Mouse (Mus musculus): ENCODE data around the gene Gtpbp2. TPM values are rescaled to one million over a fixed set of nuclear protein-coding genes. Genes with fewer than 3 reads are reported as not detected.
A peak's percentile ranks its signal among the peaks of the same experiment; 100 is the strongest.

The Gtpbp2 gene
- total RNA-seq, 1 experiment from 2014 or later: 26.1 TPM

DNA sequence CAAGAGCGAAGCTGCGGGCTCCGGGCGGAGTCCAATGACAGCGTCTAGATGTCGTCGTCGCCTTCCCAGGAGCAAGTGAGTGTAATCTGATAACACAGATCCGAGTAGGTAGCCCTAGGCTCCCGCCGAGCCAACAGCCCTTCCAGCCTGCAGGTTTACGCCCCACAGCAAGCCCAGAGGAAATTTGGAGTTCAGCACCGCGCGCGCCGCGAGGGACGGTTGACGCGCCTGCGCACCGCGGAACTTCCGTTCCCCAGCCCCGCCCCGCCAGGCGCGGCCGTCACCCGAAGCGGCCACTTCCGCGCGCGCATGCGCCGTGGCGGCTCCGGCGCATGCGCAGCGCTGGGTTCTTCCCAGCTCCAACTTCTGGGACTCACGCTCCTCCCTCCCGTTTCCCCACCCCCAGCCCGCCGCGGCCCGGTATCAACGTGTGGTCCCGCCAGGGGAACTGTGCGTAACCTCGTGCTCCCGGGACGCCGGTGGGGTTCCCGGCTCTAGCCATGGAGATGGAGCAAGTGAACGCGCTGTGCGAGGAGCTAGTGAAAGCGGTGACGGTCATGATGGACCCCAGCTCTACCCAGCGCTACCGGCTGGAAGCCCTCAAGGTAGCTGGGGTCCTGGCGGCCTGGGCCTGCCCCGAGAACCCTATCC, 41.7 kb downstream of the Gtpbp2 start, which contains the start of the genes Polh and Xpo5:
TSS of gene Polh (minus strand) at position 225 of the 651 bp plus-strand sequence.
TSS of gene Xpo5 (plus strand) at position 362 of the 651 bp plus-strand sequence.
- ATAC-seq (replicated peaks; ENCODE audit: low read depth, poor library complexity, severe bottlenecking): peak; percentile 87

DNA sequence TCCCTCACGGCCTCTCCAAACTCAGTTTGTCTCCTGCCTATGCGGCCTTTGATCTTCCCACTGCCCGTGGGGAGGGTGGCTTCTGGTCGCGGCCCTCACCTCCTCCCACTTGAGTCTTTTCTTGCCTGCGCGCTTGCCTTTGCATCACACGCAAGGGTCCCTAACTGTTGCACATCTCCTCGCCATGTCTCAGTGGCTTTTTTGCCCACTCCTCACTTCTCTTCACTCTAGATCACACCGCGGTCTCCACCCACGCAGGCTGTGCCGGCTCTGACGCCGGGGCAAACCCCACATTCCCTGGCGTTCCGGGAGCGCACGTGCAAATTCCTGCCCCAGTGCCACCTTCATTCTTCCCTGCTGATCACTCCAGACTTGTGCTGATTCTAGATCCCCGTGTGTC, 42.2 kb downstream of the Gtpbp2 start:
- no peak; the same call in 1 of the 2 replicates for ATAC-seq (replicated peaks; ENCODE audit: low read depth, poor library complexity, severe bottlenecking)

DNA sequence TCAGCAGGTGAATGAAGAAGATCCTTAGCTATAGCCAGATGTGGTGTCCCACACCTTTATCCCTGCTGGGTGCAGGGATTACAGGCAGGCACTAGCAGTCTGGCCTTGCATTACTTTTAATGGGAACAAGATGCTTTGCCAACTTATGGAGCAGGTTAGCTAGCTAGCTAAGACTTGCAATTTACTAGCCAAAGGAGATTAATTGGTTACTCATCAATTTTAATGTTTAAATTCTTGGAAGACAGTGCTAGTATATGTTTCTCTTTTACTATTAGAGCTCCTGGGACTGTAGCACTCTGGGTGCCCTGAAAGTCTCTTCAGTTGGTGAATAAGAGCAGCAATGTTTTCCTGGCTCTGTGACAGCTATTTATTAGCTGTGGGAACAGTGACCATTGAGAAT, 45.8 kb downstream of the Gtpbp2 start:
- ATAC-seq (replicated peaks; ENCODE audit: low read depth, poor library complexity, severe bottlenecking): no peak

DNA sequence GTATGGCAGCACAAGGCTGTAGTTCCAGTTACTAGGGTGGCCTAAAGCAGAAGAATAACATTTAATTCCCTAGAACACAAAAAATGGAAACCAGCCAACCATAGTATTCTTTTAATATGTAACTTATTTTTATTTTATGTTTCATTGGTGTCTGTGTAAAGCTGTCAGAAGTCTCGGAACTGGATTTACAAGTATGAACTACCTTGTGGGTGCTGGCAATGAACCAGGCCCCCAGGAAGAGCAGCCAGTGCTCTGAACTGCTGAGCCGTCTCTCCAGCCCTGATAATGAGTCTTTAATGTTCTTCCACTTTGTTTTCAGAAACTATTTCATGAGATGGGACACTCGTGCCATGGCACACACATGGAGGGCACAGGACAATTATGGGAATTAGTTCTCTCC, 49.7 kb downstream of the Gtpbp2 start:
- no peak for ATAC-seq (replicated peaks; ENCODE audit: low read depth, poor library complexity, severe bottlenecking)

Other genes starting within 250 kb of the Gtpbp2 start
- 13.2 and 17.9 TPM in 2 replicates for gene Vegfa, start 128.7 kb upstream of the Gtpbp2 start, total RNA-seq (2017)
- 41.5 and 50.5 TPM in 2 replicates for gene Mrps18a, start 50.0 kb upstream of the Gtpbp2 start, total RNA-seq (2017)
- 1.3 TPM in 1 of 2 replicates, not detected in the other for gene Rsph9, start 16.8 kb upstream of the Gtpbp2 start, total RNA-seq (2017)
- 3.8 and 12.1 TPM in 2 replicates for gene Mad2l1bp, start 7.5 kb upstream of the Gtpbp2 start, total RNA-seq (2017)
- 19.1 and 27.4 TPM in 2 replicates for gene Polh, start 41.6 kb downstream of the Gtpbp2 start, total RNA-seq (2017)
- gene Xpo5, start 41.8 kb downstream of the Gtpbp2 start, total RNA-seq (2017): 60.6 and 67.8 TPM in 2 replicates
- gene Polr1c, start 87.0 kb downstream of the Gtpbp2 start, total RNA-seq (2017): 50.0 and 55.6 TPM in 2 replicates
- gene Yipf3, start 87.0 kb downstream of the Gtpbp2 start, total RNA-seq (2017): 26.5 and 32.6 TPM in 2 replicates
- gene Lrrc73, start 92.5 kb downstream of the Gtpbp2 start, total RNA-seq (2017): not detected in 2 replicates
- 11.3 and 14.6 TPM in 2 replicates for gene Tjap1, start 122.0 kb downstream of the Gtpbp2 start, total RNA-seq (2017)
- 0.23 TPM in 1 of 2 replicates, not detected in the other for gene Dlk2, start 136.4 kb downstream of the Gtpbp2 start, total RNA-seq (2017)
- 0.63 and 5.3 TPM in 2 replicates for gene Abcc10, start 167.3 kb downstream of the Gtpbp2 start, total RNA-seq (2017)
- 19.5 and 55.4 TPM in 2 replicates for gene Zfp318, start 222.7 kb downstream of the Gtpbp2 start, total RNA-seq (2017)

All from common myeloid progenitor, adult 5-6 weeks (primary cell).